Mouse (Mus musculus): ENCODE measurements around the gene Rpp25l. TPM values are rescaled to one million over a fixed set of nuclear protein-coding genes. Genes with fewer than 3 reads are reported as not detected.

Gene Rpp25l
- polyA plus RNA-seq, 1 experiment from 2014 or later, result 51.6 TPM

- Histone ChIP-seq H3K4me1 (ENCODE audit: control insufficient read depth, insufficient read depth, low read length) (peaks cover 34% of the 10 kb centered on the region), H3K9me3 (replicated peaks; ENCODE audit: control insufficient read depth, low read length) (no peaks in the 10 kb centered on the region), H3K27me3 (ENCODE audit: control insufficient read depth, insufficient read depth, low read length) (peaks cover 19% of the 10 kb centered on the region), H3K36me3 (ENCODE audit: control insufficient read depth, insufficient read depth, low read length) (no peaks in the 10 kb centered on the region), H3K4me2 (no peak overlapping the region), H3K9ac (ENCODE audit: low read depth, low read length) (peak overlapping the region; percentile 49; the same call in 1 of the 2 replicates), H3K27ac (ENCODE audit: low read depth, low read length) (no peak overlapping the region), H3K4me3 (ENCODE audit: low read depth, low read length) (no peak overlapping the region)
- ATAC-seq (replicated peaks; ENCODE audit: insufficient number of reproducible peaks, low FRiP score, low TSS enrichment), result 0 out of 2 replicates have a peak, but pooled peaks have one; percentile 4
- 24% methylated on average over 7 of the region's 7 CpGs for WGBS (ENCODE audit: insufficient replicate concordance)
These were observed 48.8 kb downstream of the Rpp25l start for GRCm38 (mm10) chr4:41664533-41664932.

DNA sequence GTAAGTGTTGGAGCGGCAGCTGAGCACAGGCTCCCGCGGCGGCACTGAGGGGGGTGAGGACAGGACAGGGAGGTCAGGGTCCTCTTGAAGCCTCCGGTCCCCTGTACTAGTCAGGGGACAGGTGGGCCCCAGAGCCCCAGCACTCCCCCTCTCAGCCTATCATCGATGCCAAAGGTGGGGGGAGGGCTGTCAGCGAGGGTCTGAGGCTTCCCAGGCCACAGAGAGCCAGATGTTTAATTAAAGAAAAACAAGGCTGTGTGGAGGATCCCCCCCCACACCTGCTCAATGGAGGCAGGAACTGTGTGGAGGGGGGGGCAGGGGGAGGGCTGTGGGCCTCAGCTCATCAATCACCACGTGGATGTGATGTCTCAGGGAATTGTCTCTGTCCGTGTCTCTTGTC is 49.7 kb downstream of the Rpp25l start:
- H3K4me2 ChIP-seq, result no peak overlapping the region
- peaks cover 43% of the 10 kb centered on the region for H3K4me1 ChIP-seq (ENCODE audit: control insufficient read depth, insufficient read depth, low read length)
- no peaks in the 10 kb centered on the region for H3K9me3 ChIP-seq (replicated peaks; ENCODE audit: control insufficient read depth, low read length)
- WGBS (ENCODE audit: insufficient replicate concordance), result 31% methylated on average over 9 of the region's 9 CpGs
- no peak overlapping the region for H3K9ac ChIP-seq (ENCODE audit: low read depth, low read length)
- no peak overlapping the region for H3K4me3 ChIP-seq (ENCODE audit: low read depth, low read length)
- ATAC-seq (replicated peaks; ENCODE audit: insufficient number of reproducible peaks, low FRiP score, low TSS enrichment), result no peak
- H3K36me3 ChIP-seq (ENCODE audit: control insufficient read depth, insufficient read depth, low read length), result no peaks in the 10 kb centered on the region
- peaks cover 26% of the 10 kb centered on the region for H3K27me3 ChIP-seq (ENCODE audit: control insufficient read depth, insufficient read depth, low read length)
- no peak overlapping the region for H3K27ac ChIP-seq (ENCODE audit: low read depth, low read length)

DNA sequence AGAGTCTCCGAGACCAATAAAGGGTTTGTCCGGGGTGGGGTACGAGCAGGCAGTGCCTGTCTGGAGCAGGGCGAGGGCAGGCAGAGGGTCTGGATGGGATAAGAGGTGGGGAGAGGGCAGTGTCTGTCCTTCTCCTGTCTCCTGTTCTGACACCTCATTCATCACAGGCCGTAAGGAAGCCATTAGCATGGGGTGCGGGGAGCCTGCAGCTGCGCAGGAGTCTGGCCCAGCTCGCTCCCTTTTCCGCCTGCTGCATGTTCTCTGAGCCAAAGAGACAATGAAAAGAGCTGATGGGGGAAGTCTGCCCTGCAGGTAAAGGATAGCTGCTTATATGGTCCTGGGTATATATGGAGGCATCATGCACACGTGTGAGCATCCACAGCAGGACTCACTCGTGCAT is 50.6 kb downstream of the Rpp25l start:
- Histone ChIP-seq H3K4me3 (ENCODE audit: low read depth, low read length) (no peak overlapping the region), H3K27ac (ENCODE audit: low read depth, low read length) (no peak overlapping the region), H3K4me1 (ENCODE audit: control insufficient read depth, insufficient read depth, low read length) (peaks cover 47% of the 10 kb centered on the region), H3K4me2 (no peak overlapping the region), H3K27me3 (ENCODE audit: control insufficient read depth, insufficient read depth, low read length) (peaks cover 28% of the 10 kb centered on the region), H3K9me3 (replicated peaks; ENCODE audit: control insufficient read depth, low read length) (no peaks in the 10 kb centered on the region), H3K36me3 (ENCODE audit: control insufficient read depth, insufficient read depth, low read length) (no peaks in the 10 kb centered on the region), H3K9ac (ENCODE audit: low read depth, low read length) (no peak overlapping the region)
- no peak for ATAC-seq (replicated peaks; ENCODE audit: insufficient number of reproducible peaks, low FRiP score, low TSS enrichment)
- WGBS (ENCODE audit: insufficient replicate concordance), result 39% methylated on average over 11 of the region's 11 CpGs

Other genes starting within 250 kb of the Rpp25l start
- 3.7 and 6.6 TPM in 2 replicates for gene Kif24, start 248.6 kb downstream of the Rpp25l start, polyA plus RNA-seq (2014; fragmentation: Nextera tagmentation; extraction: Ambion mirVana)
- gene Nudt2, start 248.4 kb downstream of the Rpp25l start, polyA plus RNA-seq (2014; fragmentation: Nextera tagmentation; extraction: Ambion mirVana), result 45.0 and 46.4 TPM in 2 replicates
- gene AI464131, start 210.5 kb downstream of the Rpp25l start, polyA plus RNA-seq (2014; fragmentation: Nextera tagmentation; extraction: Ambion mirVana), result 2.9 and 3.2 TPM in 2 replicates
- not detected in 2 replicates for gene 1110017D15Rik, start 196.2 kb downstream of the Rpp25l start, polyA plus RNA-seq (2014; fragmentation: Nextera tagmentation; extraction: Ambion mirVana)
- gene Fam219a, start 144.0 kb downstream of the Rpp25l start, polyA plus RNA-seq (2014; fragmentation: Nextera tagmentation; extraction: Ambion mirVana), result 1.5 and 1.8 TPM in 2 replicates
- gene Dnaic1, start 143.8 kb downstream of the Rpp25l start, polyA plus RNA-seq (2014; fragmentation: Nextera tagmentation; extraction: Ambion mirVana), result 1.2 TPM in 2 replicates
- gene Enho, start 73.2 kb downstream of the Rpp25l start, polyA plus RNA-seq (2014; fragmentation: Nextera tagmentation; extraction: Ambion mirVana), result 4.1 and 4.7 TPM in 2 replicates
- 4.1 and 4.3 TPM in 2 replicates for gene Cntfr, start 16.4 kb downstream of the Rpp25l start, polyA plus RNA-seq (2014; fragmentation: Nextera tagmentation; extraction: Ambion mirVana)
- gene Il11ra1, start 13.5 kb downstream of the Rpp25l start, polyA plus RNA-seq (2014; fragmentation: Nextera tagmentation; extraction: Ambion mirVana), result 128 and 137 TPM in 2 replicates
- 120 and 126 TPM in 2 replicates for gene Dctn3, start 9.6 kb upstream of the Rpp25l start, polyA plus RNA-seq (2014; fragmentation: Nextera tagmentation; extraction: Ambion mirVana)
- not detected in 2 replicates for gene Arid3c, start 17.6 kb upstream of the Rpp25l start, polyA plus RNA-seq (2014; fragmentation: Nextera tagmentation; extraction: Ambion mirVana)
- 63.1 and 65.1 TPM in 2 replicates for gene Galt, start 41.7 kb upstream of the Rpp25l start, polyA plus RNA-seq (2014; fragmentation: Nextera tagmentation; extraction: Ambion mirVana)
- 69.9 and 76.8 TPM in 2 replicates for gene Sigmar1, start 42.6 kb upstream of the Rpp25l start, polyA plus RNA-seq (2014; fragmentation: Nextera tagmentation; extraction: Ambion mirVana)
- gene Ccl27a, start 60.7 kb upstream of the Rpp25l start, polyA plus RNA-seq (2014; fragmentation: Nextera tagmentation; extraction: Ambion mirVana), result 42.6 and 42.7 TPM in 2 replicates
- gene Gm21541, start 190.1 kb upstream of the Rpp25l start, polyA plus RNA-seq (2014; fragmentation: Nextera tagmentation; extraction: Ambion mirVana), result not detected in 2 replicates
- 0.83 and 1.9 TPM in 2 replicates for gene Gm20878, start 228.0 kb upstream of the Rpp25l start, polyA plus RNA-seq (2014; fragmentation: Nextera tagmentation; extraction: Ambion mirVana)

All from heart, embryonic 11.5 days (tissue).